Comparison of ENCODE assay signal across 25 mouse cellular contexts in genomic region chr13:41675498-41675897, GRCm38 (mm10).
"Had no signal": no experiment of that assay in that cellular context is flagged by ENCODE, and none has a peak within 500 bp of the region (broad histone marks: within the 10 kb centered on the region; RNA-seq: fewer than 3 reads in every experiment).

No protein-coding gene starts in this region.

- H3K4me3 ChIP-seq: heart, adult 2 months; heart, embryonic 13.5 days; heart, embryonic 15.5 days; hindbrain, embryonic 10.5 days; hindbrain, embryonic 12.5 days; intestine, embryonic 15.5 days; layer of hippocampus, adult 2 months; left cerebral cortex, adult 2 months; limb, embryonic 10.5 days; limb, embryonic 12.5 days; liver, embryonic 13.5 days had no signal

- H3K27me3 ChIP-seq: heart, embryonic 13.5 days; heart, embryonic 15.5 days; hindbrain, embryonic 12.5 days; intestine, embryonic 15.5 days; limb, embryonic 12.5 days; liver, embryonic 13.5 days had no signal

- H3K27ac ChIP-seq: heart, adult 2 months; heart, embryonic 13.5 days; heart, embryonic 15.5 days; hindbrain, embryonic 12.5 days; hindbrain, embryonic 14.5 days; intestine, embryonic 15.5 days; layer of hippocampus, adult 2 months; left cerebral cortex, adult 2 months; limb, embryonic 10.5 days; limb, embryonic 12.5 days; liver, embryonic 13.5 days had no signal

- DNase-seq: forebrain, postnatal 0 days; gastrocnemius, postnatal 14 days; heart, adult 2 months; heart, postnatal 4 days; kidney, adult 18-20 months; kidney, adult 9 months; kidney, postnatal 25 days; kidney, postnatal 4 days; liver; liver, embryonic 13.5 days had no signal

- H3K4me1 ChIP-seq: hindbrain, embryonic 12.5 days; intestine, embryonic 15.5 days; liver, embryonic 13.5 days had no signal

- H3K36me3 ChIP-seq: heart, embryonic 13.5 days; heart, embryonic 15.5 days; hindbrain, embryonic 10.5 days; hindbrain, embryonic 12.5 days; intestine, embryonic 15.5 days; limb, embryonic 10.5 days; limb, embryonic 12.5 days; liver, embryonic 13.5 days had no signal

- H3K9me3 ChIP-seq: heart, embryonic 13.5 days; heart, embryonic 15.5 days; hindbrain, embryonic 10.5 days; hindbrain, embryonic 12.5 days; intestine, embryonic 15.5 days; limb, embryonic 10.5 days; limb, embryonic 12.5 days; liver, embryonic 13.5 days had no signal

- ATAC-seq: forebrain, postnatal 0 days; hindbrain, embryonic 16.5 days; inflammation-experienced regulatory T-cells, adult 6 months; intestine, postnatal 0 days had no signal

- H3K4me2 ChIP-seq: heart, embryonic 11.5 days; heart, embryonic 13.5 days; heart, embryonic 15.5 days; hindbrain, embryonic 12.5 days; hindbrain, embryonic 14.5 days; intestine, embryonic 15.5 days; limb, embryonic 12.5 days; liver, embryonic 11.5 days; liver, embryonic 13.5 days had no signal

- H3K9ac ChIP-seq: forebrain, postnatal 0 days; heart, embryonic 13.5 days; heart, embryonic 15.5 days; hindbrain, embryonic 12.5 days; hindbrain, embryonic 14.5 days; intestine, embryonic 15.5 days; limb, embryonic 12.5 days; liver, embryonic 13.5 days had no signal
